Mouse (Mus musculus) heart, postnatal 36 days (tissue): ENCODE data around the gene H1foo. TPM values are rescaled to one million over a fixed set of nuclear protein-coding genes. Genes with fewer than 3 reads are reported as not detected.
A peak's percentile ranks its signal among the peaks of the same experiment; 100 is the strongest.

Experiments used
- DNase-seq, 2 experiments: peaks; one replicate each; pipeline ENCODE4 v3.0.0; 2021 to 2022
- intact Hi-C: fragments of 180-260 bp; cut with DNase I; formaldehyde crosslinking; loops from one replicate; pipeline ENCODE4 v1.15.1; 2025
- total RNA-seq, 2 experiments: library from RNA; stranded (reverse); gene quantifications; 2 replicates each; pipeline ENCODE4 v1.2.3; 2021

Gene H1foo
- total RNA-seq, 2 experiments from 2014 or later: not detected

- DNase-seq: peak in 1 of 2 experiments; percentile 19
- intact Hi-C loops: no loop called here
Measured at GRCm38 (mm10) chr6:115982889-115983288, 38.2 kb downstream of the H1foo start.

- peak in 1 of 2 experiments; percentile 15 for DNase-seq
Measured at GRCm38 (mm10) chr6:115983306-115984038, 38.7 kb downstream of the H1foo start.

GRCm38 (mm10) chr6:115984580-115984979 is 39.8 kb downstream of the H1foo start:
- intact Hi-C loops: no loop called here
- DNase-seq: no peak

More at GRCm38 (mm10) chr6:115983306-115984038, 38.7 kb downstream of the H1foo start:
- intact Hi-C loops: no loop called here

GRCm38 (mm10) chr6:115985622-115986021 is 40.9 kb downstream of the H1foo start:
- DNase-seq: no peak
- intact Hi-C loops: no loop called here

GRCm38 (mm10) chr6:115986472-115987095 is 41.8 kb downstream of the H1foo start:
- peak in 1 of 2 experiments; percentile 50 for DNase-seq

GRCm38 (mm10) chr6:115987096-115987747 is 42.5 kb downstream of the H1foo start:
- intact Hi-C loops: no loop called here
- no peak for DNase-seq

More at GRCm38 (mm10) chr6:115986472-115987095, 41.8 kb downstream of the H1foo start:
- intact Hi-C loops: no loop called here

GRCm38 (mm10) chr6:115989032-115989431 is 44.3 kb downstream of the H1foo start:
- DNase-seq: no peak
- intact Hi-C loops: no loop called here

GRCm38 (mm10) chr6:115989607-115990006 is 44.9 kb downstream of the H1foo start:
- intact Hi-C loops: no loop called here
- no peak for DNase-seq

GRCm38 (mm10) chr6:115990056-115990455 is 45.3 kb downstream of the H1foo start:
- no peak for DNase-seq

GRCm38 (mm10) chr6:115990479-115990878 is 45.7 kb downstream of the H1foo start:
- DNase-seq: no peak

More at GRCm38 (mm10) chr6:115990056-115990455, 45.3 kb downstream of the H1foo start:
- intact Hi-C loops: no loop called here

GRCm38 (mm10) chr6:115991108-115991880 is 46.6 kb downstream of the H1foo start:
- intact Hi-C loops: no loop called here
- DNase-seq: no peak

More at GRCm38 (mm10) chr6:115990479-115990878, 45.7 kb downstream of the H1foo start:
- intact Hi-C loops: no loop called here

GRCm38 (mm10) chr6:115991881-115992620 is 47.3 kb downstream of the H1foo start:
- intact Hi-C loops: no loop called here
- no peak for DNase-seq

GRCm38 (mm10) chr6:115992981-115993380 is 48.2 kb downstream of the H1foo start:
- intact Hi-C loops: no loop called here
- DNase-seq: no peak

- intact Hi-C loops: loop anchor here (2.0 kb wide), 1 partner anchor 31 kb away; no protein-coding TSS in a partner anchor
- DNase-seq: no peak
Measured at GRCm38 (mm10) chr6:115993463-115994145, 48.9 kb downstream of the H1foo start.

- intact Hi-C loops: loop anchor here (2.0 kb wide), 1 partner anchor 32 kb away; no protein-coding TSS in a partner anchor
Measured at GRCm38 (mm10) chr6:115994146-115994876, 49.6 kb downstream of the H1foo start.

GRCm38 (mm10) chr6:115994877-115995520 is 50.3 kb downstream of the H1foo start, which contains the start of gene Plxnd1:
TSS of gene Plxnd1 (minus strand) at chr6:115995005.
- intact Hi-C loops: loop anchor here (2.0 kb wide), 1 partner anchor 32 kb away; no protein-coding TSS in a partner anchor
- peak; percentile 99 for DNase-seq

More at GRCm38 (mm10) chr6:115994146-115994876, 49.6 kb downstream of the H1foo start:
- no peak for DNase-seq

- intact Hi-C loops: loop anchor here (2.0 kb wide), 1 partner anchor 33 kb away; no protein-coding TSS in a partner anchor
- DNase-seq: no peak
Measured at GRCm38 (mm10) chr6:115995531-115995941, 50.8 kb downstream of the H1foo start.
